Mouse (Mus musculus) olfactory bulb, adult 2 months (tissue): ENCODE data around the gene Kdr. TPM values are rescaled to one million over a fixed set of nuclear protein-coding genes. Genes with fewer than 3 reads are reported as not detected.
"Not testable (repeated sequence)": the region's sequence is repeated elsewhere in the genome, so short reads cannot be mapped to it uniquely, and the experiment has no call there.

Source experiments
- H3K27ac ChIP-seq: fragments of 200-500 bp; 2 replicates; pipeline ENCODE4 v1.5.1; 2012; ENCODE audit warnings: low read depth, low read length; ENCODE audit not compliant: insufficient read depth
- H3K4me1 ChIP-seq: fragments of 200-500 bp; 2 replicates; pipeline ENCODE4 v1.6.1; 2012; ENCODE audit warnings: low read length; ENCODE audit not compliant: control insufficient read depth, insufficient read depth
- H3K4me3 ChIP-seq: fragments of 200-500 bp; 2 replicates; pipeline ENCODE4 v1.5.1; 2012; ENCODE audit warnings: mild to moderate bottlenecking, low read depth, low read length, moderate library complexity; ENCODE audit not compliant: insufficient read depth
- CTCF ChIP-seq: fragments of 200-500 bp; IDR thresholded peaks from 2 replicates; pipeline ENCODE4 v1.5.1; 2012; ENCODE audit warnings: low read depth, mild to moderate bottlenecking, low read length, moderate library complexity; ENCODE audit not compliant: insufficient read depth
- POLR2A ChIP-seq: fragments of 200-500 bp; IDR thresholded peaks from 2 replicates; pipeline ENCODE4 v1.6.1; 2012; ENCODE audit warnings: mild to moderate bottlenecking, low read depth, low read length, moderate library complexity; ENCODE audit not compliant: insufficient read depth
- WGBS: fragments of 180-500 bp; shearing (Covaris S2); methylation state at CpG from one replicate; pipeline ENCODE4 v1.1.7; 2018; 5-methylcytosine and 5-hydroxymethylcytosine counted together
- polyA plus RNA-seq: library from polyadenylated mRNA; stranded (reverse); fragments of >200 nt; gene quantifications from 2 replicates; pipeline ENCODE4 v1.2.4, GENCODE M21; 2012; ENCODE audit warnings: low replicate concordance; ENCODE audit not compliant: missing spikeins, insufficient read depth, insufficient read length

The Kdr gene
- polyA plus RNA-seq, 1 experiment, result not detected

- TF ChIP-seq CTCF (no peak), POLR2A (no peak)
- no peak overlapping the region for H3K27ac ChIP-seq
- H3K4me1 ChIP-seq, result no peaks in the 10 kb centered on the region
- WGBS, result 93% methylated on average over 6 of the region's 6 CpGs
- no peak overlapping the region for H3K4me3 ChIP-seq
These were observed 35.0 kb downstream of the Kdr start for GRCm38 (mm10) chr5:75943301-75943700.

- TF ChIP-seq POLR2A (no peak), CTCF (no peak)
- H3K27ac ChIP-seq, result no peak overlapping the region
- 73% methylated on average over 11 of the region's 11 CpGs for WGBS
These were observed 36.3 kb downstream of the Kdr start for GRCm38 (mm10) chr5:75941775-75942580.

GRCm38 (mm10) chr5:75939144-75939732 is 39.0 kb downstream of the Kdr start:
- 79% methylated on average over 8 of the region's 8 CpGs for WGBS
- no peak overlapping the region for H3K4me3 ChIP-seq
- H3K4me1 ChIP-seq, result no peaks in the 10 kb centered on the region
- TF ChIP-seq CTCF (no peak), POLR2A (no peak)
- H3K27ac ChIP-seq, result no peak overlapping the region

More at GRCm38 (mm10) chr5:75941775-75942580, 36.3 kb downstream of the Kdr start:
- H3K4me3 ChIP-seq, result no peak overlapping the region
- no peaks in the 10 kb centered on the region for H3K4me1 ChIP-seq

GRCm38 (mm10) chr5:75938012-75938411 is 40.2 kb downstream of the Kdr start:
- no peak for TF ChIP-seq POLR2A
- no peak for TF ChIP-seq CTCF
- H3K4me1 ChIP-seq, result no peaks in the 10 kb centered on the region
- 79% methylated on average over 4 of the region's 4 CpGs for WGBS
- no peak overlapping the region for H3K4me3 ChIP-seq
- no peak overlapping the region for H3K27ac ChIP-seq

GRCm38 (mm10) chr5:75936223-75936622 is 42.0 kb downstream of the Kdr start:
- Histone ChIP-seq H3K4me1 (no peaks in the 10 kb centered on the region), H3K4me3 (no peak overlapping the region), H3K27ac (no peak overlapping the region)
- WGBS, result 88% methylated on average over 6 of the region's 6 CpGs
- no peak for TF ChIP-seq POLR2A
- TF ChIP-seq CTCF, result no peak

DNA sequence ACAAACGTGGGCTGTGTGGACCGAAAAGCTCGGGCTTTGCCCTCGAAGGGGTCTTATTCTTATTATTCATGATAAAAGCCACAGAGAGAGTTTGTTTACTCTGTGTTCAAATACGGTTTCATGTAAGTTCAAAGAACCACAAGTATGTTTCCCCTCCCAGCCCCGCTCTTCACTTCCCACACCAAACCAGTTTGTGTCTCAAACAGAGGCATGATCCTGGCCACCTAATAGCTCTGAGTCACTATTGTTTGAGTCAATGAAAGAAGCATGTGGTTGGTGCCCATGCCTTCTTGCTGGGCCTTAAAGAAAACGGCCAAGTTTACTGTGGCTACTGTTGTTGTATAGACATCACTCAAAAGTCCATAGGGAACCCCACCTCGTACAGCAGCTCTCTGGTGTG is 43.0 kb downstream of the Kdr start:
- H3K27ac ChIP-seq, result no peak overlapping the region
- H3K4me1 ChIP-seq, result no peaks in the 10 kb centered on the region
- H3K4me3 ChIP-seq, result no peak overlapping the region
- TF ChIP-seq CTCF, result no peak
- TF ChIP-seq POLR2A, result no peak
- WGBS, result 81% methylated on average over 8 of the region's 8 CpGs

DNA sequence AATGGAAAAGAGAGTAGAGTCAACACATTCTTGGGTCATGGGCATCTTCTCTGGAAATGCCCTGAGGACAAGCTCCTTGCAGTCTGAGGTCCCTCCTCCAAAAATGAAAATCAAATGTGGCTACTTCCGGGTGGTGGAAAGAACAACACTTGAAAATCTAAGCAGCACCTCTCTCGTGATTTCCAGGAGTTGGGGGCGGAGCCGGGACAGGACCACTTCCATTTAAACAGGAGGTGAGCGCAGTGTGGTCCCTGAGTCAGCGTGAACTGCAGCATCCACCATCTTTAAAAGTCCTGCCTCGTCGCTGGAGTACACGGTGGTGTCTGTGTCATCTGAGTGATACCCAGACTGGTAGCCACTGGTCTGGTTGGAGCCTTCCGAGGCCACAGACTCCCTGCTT is 44.1 kb downstream of the Kdr start:
- no peaks in the 10 kb centered on the region for H3K4me1 ChIP-seq
- TF ChIP-seq CTCF, result no peak
- TF ChIP-seq POLR2A, result no peak
- no peak overlapping the region for H3K4me3 ChIP-seq
- WGBS, result 85% methylated on average over 10 of the region's 10 CpGs
- no peak overlapping the region for H3K27ac ChIP-seq

- no peak overlapping the region for H3K4me3 ChIP-seq
- H3K27ac ChIP-seq, result no peak overlapping the region
- no peak for TF ChIP-seq CTCF
- no peak for TF ChIP-seq POLR2A
- H3K4me1 ChIP-seq, result no peaks in the 10 kb centered on the region
- 81% methylated on average over 20 of the region's 20 CpGs for WGBS
These were observed 44.7 kb downstream of the Kdr start for GRCm38 (mm10) chr5:75933521-75934044.

GRCm38 (mm10) chr5:75931458-75931857 is 46.8 kb downstream of the Kdr start:
- not testable (repeated sequence) for H3K27ac ChIP-seq, H3K4me1 ChIP-seq, H3K4me3 ChIP-seq
- 92% methylated on average over 4 of the region's 4 CpGs for WGBS

DNA sequence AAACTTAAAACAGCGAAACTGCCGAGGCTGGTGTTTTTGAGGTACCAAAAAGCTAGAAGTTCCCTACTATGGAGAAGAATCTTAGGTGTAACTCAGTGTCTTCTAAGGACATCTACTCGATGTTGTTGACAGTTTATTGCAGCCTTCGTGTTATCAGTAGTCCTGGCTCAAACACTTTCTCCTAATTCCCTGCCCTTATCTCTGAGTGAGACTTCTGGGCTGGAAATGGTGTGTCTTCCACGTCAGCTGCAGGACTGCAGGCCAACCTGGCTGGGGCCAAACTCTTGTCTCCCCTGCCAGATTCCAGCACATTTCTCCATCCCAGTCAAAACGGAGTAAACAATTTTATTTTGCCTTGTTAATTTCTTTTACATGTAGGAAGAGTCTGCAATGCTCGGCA is 48.3 kb downstream of the Kdr start:
- Histone ChIP-seq H3K4me3 (no peak overlapping the region), H3K27ac (no peak overlapping the region), H3K4me1 (no peaks in the 10 kb centered on the region)
- 90% methylated on average over 7 of the region's 7 CpGs for WGBS
- no peak for TF ChIP-seq POLR2A
